Mouse (Mus musculus) lung, embryonic 15.5 days (tissue): ENCODE measurements around the gene Ankrd52. TPM values are rescaled to one million over a fixed set of nuclear protein-coding genes. Genes with fewer than 3 reads are reported as not detected.

Experiments used
- ATAC-seq: fragments of 200-750 bp; cut with Nextera tagmentation; 2 replicates; pipeline ENCODE4 v1.8.0; 2017; ENCODE audit warnings: moderate number of reproducible peaks, borderline replicate concordance; ENCODE audit not compliant: low FRiP score, low TSS enrichment; ENCODE audit errors: extremely low read depth
- H3K27ac ChIP-seq: fragments of 300-500 bp; sonication (generic); 2 replicates; pipeline ENCODE4 v1.5.1; 2015; ENCODE audit warnings: moderate library complexity, mild to moderate bottlenecking, inconsistent platforms
- H3K27me3 ChIP-seq: fragments of 300-500 bp; sonication (generic); 2 replicates; pipeline ENCODE4 v1.6.1; 2015; ENCODE audit warnings: inconsistent platforms
- H3K36me3 ChIP-seq: fragments of 300-500 bp; sonication (generic); 2 replicates; pipeline ENCODE4 v1.6.1; 2015; ENCODE audit warnings: inconsistent platforms
- H3K4me1 ChIP-seq: fragments of 300-500 bp; sonication (generic); 2 replicates; pipeline ENCODE4 v1.6.1; 2015; ENCODE audit warnings: inconsistent platforms
- H3K4me2 ChIP-seq: fragments of 300-500 bp; sonication (generic); 2 replicates; pipeline ENCODE4 v1.6.1; 2015; ENCODE audit warnings: inconsistent platforms, mild to moderate bottlenecking, moderate library complexity
- H3K4me3 ChIP-seq: fragments of 300-500 bp; sonication (generic); 2 replicates; pipeline ENCODE4 v1.5.1; 2015; ENCODE audit warnings: mild to moderate bottlenecking, inconsistent platforms
- H3K9ac ChIP-seq: fragments of 300-500 bp; sonication (generic); 2 replicates; pipeline ENCODE4 v1.6.1; 2015; ENCODE audit warnings: inconsistent platforms
- H3K9me3 ChIP-seq: fragments of 300-500 bp; sonication (generic); 2 replicates; pipeline ENCODE4 v1.6.1; 2016; ENCODE audit warnings: inconsistent platforms
- WGBS: fragments of 180-500 bp; shearing (Covaris S2); methylation state at CpG from one replicate; pipeline ENCODE4 v1.1.7; 2015; 5-methylcytosine and 5-hydroxymethylcytosine counted together
- polyA plus RNA-seq: library from polyadenylated mRNA; unstranded; fragments of >200 nt; fragmentation: Nextera tagmentation; extraction: Ambion mirVana; gene quantifications from 2 replicates; pipeline ENCODE4 v1.2.1, GENCODE M21; 2015

The Ankrd52 gene
- polyA plus RNA-seq, 1 experiment from 2014 or later: 14.9 TPM

DNA sequence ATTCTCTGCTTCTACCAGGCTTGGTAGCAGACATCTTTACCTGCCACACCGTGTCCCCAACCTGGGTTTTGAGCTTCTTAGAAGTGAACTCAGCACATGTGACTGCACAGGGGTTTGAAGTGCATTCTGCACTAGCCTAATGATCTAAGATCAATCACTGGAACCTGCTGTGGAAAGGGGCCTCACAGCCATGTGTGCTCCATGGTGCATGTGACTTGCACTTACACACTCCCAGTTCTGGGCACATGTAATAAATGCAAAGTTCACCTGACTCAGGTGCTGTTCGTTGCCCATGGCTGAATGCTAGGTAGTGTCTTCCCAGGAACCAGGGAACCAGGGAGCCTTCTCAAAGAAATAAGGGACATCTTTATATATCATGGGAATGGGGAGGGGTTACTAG, 56.5 kb downstream of the Ankrd52 start:
- 91% methylated on average over 2 of the region's 2 CpGs for WGBS
- H3K27ac ChIP-seq: no peak overlapping the region
- no peaks in the 10 kb centered on the region for H3K27me3 ChIP-seq
- H3K4me2 ChIP-seq: no peak overlapping the region
- H3K9me3 ChIP-seq: no peaks in the 10 kb centered on the region
- no peaks in the 10 kb centered on the region for H3K4me1 ChIP-seq
- H3K4me3 ChIP-seq: no peak overlapping the region
- H3K9ac ChIP-seq: no peak overlapping the region
- H3K36me3 ChIP-seq: peaks cover 81% of the 10 kb centered on the region
- no peak for ATAC-seq

DNA sequence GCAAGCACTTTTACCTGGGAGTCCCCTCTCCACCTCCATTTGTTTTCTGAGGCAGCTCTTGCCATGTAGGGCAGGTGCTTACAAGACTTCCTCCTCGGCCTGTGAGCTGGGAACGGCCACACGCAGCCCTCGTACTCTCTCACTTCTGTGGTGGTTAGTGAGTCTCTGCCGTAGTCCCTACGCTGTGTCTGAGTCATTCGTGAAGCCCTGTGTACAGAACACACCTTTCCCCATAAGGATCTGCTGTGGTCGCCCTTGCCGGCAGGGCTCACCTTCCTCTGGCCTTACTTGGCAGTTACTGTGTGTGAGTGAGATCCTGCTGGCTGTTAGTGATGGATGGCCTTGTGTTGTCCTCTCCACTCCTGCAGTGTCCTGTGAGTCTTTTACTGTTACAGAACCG, 57.8 kb downstream of the Ankrd52 start:
- 72% methylated on average over 10 of the region's 10 CpGs for WGBS
- H3K4me2 ChIP-seq: no peak overlapping the region
- peaks cover 81% of the 10 kb centered on the region for H3K36me3 ChIP-seq
- H3K4me3 ChIP-seq: no peak overlapping the region
- no peaks in the 10 kb centered on the region for H3K4me1 ChIP-seq
- no peak for ATAC-seq
- H3K27ac ChIP-seq: no peak overlapping the region
- no peaks in the 10 kb centered on the region for H3K27me3 ChIP-seq
- H3K9me3 ChIP-seq: no peaks in the 10 kb centered on the region
- H3K9ac ChIP-seq: no peak overlapping the region

DNA sequence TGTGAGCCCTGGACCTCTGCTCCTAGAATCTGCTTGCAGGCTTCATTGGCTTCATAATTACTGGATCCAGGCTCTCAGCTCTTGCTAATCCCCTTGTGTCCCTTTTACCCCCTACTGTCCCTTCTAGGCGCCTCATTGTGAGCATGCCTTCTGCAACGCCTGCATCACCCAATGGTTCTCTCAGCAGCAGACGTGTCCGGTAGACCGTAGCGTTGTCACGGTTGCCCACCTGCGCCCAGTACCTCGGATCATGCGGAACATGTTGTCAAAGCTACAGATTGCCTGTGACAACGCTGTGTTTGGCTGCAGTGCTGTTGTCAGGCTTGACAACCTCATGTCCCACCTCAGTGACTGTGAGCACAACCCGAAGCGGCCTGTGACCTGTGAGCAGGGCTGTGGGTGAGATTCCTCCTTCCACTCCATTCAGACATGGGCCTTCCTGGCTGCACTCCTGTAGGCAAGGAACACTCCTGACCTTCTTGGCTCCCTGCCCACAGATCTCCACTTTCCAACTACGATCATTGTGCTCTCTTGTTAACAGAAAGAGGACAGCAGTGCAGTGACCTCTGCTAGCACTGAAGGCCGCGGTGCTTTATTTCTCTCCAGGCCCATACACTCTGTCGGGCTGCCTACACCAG, 58.4 kb downstream of the Ankrd52 start:
- no peak overlapping the region for H3K4me3 ChIP-seq
- H3K4me2 ChIP-seq: no peak overlapping the region
- H3K27me3 ChIP-seq: no peaks in the 10 kb centered on the region
- H3K36me3 ChIP-seq: peaks cover 81% of the 10 kb centered on the region
- 82% methylated on average over 17 of the region's 17 CpGs for WGBS
- H3K27ac ChIP-seq: no peak overlapping the region
- H3K9ac ChIP-seq: no peak overlapping the region
- ATAC-seq: no peak
- H3K9me3 ChIP-seq: no peaks in the 10 kb centered on the region
- H3K4me1 ChIP-seq: no peaks in the 10 kb centered on the region

DNA sequence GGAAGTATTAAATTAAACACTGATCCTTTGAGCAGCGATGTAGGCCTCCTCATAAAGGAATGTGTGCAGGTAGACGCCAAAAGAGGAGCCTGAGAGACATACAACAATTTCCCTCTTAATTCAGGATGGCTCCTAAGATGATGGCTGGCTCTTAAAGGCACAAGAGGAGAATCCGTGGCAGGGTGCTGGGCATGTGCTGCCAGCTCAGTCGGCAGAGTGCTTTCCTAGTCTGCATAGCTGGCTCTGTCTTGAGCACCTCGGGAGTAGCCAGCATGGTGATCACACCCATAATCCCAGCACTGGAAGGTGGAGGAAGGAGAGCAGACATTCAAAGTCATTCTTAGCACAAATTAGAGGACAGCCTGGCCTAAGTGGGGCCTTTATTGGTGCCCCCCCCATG, 59.0 kb downstream of the Ankrd52 start:
- Histone ChIP-seq H3K27me3 (no peaks in the 10 kb centered on the region), H3K4me2 (no peak overlapping the region), H3K9ac (no peak overlapping the region), H3K36me3 (peaks cover 82% of the 10 kb centered on the region), H3K4me1 (no peaks in the 10 kb centered on the region), H3K9me3 (no peaks in the 10 kb centered on the region), H3K27ac (no peak overlapping the region), H3K4me3 (no peak overlapping the region)
- no peak for ATAC-seq
- WGBS: 85% methylated on average over 5 of the region's 5 CpGs

DNA sequence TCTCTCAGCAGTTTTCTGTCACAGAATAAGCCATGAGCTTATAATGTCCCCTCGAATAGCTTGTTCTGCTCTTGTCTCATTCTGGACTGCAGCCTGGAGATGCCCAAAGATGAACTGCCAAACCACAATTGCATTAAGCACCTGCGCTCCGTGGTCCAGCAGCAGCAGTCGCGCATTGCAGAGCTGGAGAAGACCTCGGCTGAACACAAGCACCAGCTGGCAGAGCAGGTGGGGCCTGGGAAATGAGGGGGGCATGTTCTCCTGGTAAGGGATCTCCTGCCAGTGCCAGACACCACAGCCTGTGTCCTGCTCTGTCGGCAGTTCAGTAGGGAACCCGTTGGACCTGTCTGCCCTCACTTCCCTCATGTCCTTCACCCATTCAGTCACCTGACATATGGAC, 59.5 kb downstream of the Ankrd52 start:
- H3K4me2 ChIP-seq: no peak overlapping the region
- 90% methylated on average over 8 of the region's 8 CpGs for WGBS
- no peak overlapping the region for H3K27ac ChIP-seq
- no peaks in the 10 kb centered on the region for H3K9me3 ChIP-seq
- no peak for ATAC-seq
- H3K36me3 ChIP-seq: peaks cover 84% of the 10 kb centered on the region
- H3K4me3 ChIP-seq: no peak overlapping the region
- H3K9ac ChIP-seq: no peak overlapping the region
- H3K27me3 ChIP-seq: no peaks in the 10 kb centered on the region
- H3K4me1 ChIP-seq: no peaks in the 10 kb centered on the region

DNA sequence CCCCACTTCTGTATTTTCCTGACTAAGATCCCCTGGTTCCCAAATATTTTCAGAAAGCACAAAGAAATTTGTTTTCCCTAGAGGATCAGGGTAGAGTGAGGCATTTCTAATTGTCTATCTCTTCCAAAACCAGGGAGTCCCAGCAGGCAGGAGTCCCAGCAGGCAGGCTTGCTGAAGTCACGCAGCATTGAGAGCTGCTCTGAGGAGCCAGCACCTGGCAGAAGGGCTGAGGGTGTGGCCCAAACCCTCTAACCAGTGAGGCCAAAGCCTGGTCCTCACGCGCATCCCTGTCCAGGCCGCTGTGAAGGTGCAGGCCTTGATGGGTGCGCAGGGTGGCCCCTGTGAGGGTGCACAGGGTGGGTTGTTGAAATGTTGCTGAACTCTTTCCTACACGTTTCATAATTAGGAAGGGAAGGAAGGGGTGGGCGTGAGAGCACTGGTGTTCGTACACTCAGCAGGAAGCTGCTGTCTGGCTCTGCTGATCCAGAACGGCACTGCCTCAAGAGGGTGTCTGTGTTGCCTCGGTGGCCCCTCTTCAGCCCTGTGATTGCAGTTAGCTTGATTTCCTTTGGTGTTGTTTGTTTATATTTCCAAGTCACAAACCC, 61.9 kb downstream of the Ankrd52 start:
- WGBS: 65% methylated on average over 10 of the region's 10 CpGs
- Histone ChIP-seq H3K4me1 (no peaks in the 10 kb centered on the region), H3K4me2 (no peak overlapping the region), H3K9ac (no peak overlapping the region), H3K27me3 (no peaks in the 10 kb centered on the region), H3K9me3 (no peaks in the 10 kb centered on the region), H3K36me3 (peaks cover 68% of the 10 kb centered on the region), H3K27ac (peak overlapping the region; percentile 30; the same call in 1 of the 2 replicates), H3K4me3 (no peak overlapping the region)
- peak; percentile 50; the same call in 1 of the 2 replicates for ATAC-seq

DNA sequence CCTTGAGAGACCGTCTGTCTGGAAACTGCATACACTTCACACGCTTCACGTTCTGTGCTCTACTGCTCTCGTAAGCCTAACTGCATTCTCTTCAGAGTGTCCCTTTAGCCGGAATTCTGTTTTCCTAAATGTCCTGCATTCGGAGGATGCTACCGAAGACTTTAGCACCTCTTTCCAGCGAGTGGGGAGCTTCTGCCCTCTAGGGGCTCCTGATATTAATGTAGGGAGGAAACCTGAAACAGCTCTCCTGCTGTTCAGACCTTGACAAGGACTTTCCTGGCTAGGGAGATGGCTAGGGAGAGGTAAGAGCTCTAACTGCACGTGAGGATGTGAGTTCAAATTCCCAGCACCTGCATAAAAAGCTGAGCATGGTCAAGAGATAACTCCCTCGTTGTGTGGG, 63.5 kb downstream of the Ankrd52 start:
- 50% methylated on average over 10 of the region's 10 CpGs for whole genome bisulfite sequencing
- Histone ChIP-seq H3K4me2 (no peak overlapping the region), H3K9ac (no peak overlapping the region), H3K4me1 (no peaks in the 10 kb centered on the region), H3K27me3 (no peaks in the 10 kb centered on the region), H3K4me3 (no peak overlapping the region), H3K36me3 (peaks cover 56% of the 10 kb centered on the region), H3K9me3 (no peaks in the 10 kb centered on the region), H3K27ac (no peak overlapping the region)
- no peak for ATAC-seq

DNA sequence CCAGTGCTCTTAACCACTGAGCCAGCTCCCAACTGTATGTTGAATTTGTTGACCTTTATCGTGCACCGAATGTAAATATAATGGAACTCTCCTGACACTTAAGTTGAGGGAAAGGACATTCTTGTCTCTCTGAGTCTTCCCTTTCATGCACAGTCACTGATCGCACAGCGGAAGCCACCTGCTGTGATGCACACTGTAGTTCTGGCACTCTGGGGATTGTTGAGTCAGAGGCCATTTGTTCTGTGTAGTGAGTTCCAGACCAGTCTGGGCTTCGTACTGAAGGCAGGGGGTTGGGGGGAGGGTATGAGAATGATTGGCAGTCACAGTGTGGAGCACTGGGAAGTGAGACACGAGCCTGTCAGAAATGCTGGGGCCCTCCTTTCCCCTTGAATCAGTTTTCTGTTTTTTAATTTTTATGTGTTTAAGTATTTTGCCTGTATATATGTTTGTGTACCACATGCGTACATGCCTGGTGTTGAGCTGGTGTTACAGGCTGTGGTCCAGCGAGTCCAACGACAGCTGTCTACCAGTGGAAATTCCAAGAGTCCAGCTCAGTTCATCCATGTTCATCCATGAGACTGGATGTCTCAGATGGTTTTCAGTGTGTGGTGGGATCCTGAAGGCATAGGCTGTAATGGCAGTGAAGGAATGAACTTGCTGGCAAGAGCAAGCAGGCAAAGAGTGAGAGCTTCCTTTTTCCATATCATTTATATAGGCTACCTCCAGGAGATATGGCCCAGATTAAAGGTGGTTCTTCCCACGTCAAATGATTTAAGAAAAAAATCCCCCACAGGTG, 64.6 kb downstream of the Ankrd52 start:
- Histone ChIP-seq H3K36me3 (peaks cover 45% of the 10 kb centered on the region), H3K4me1 (no peaks in the 10 kb centered on the region), H3K9me3 (no peaks in the 10 kb centered on the region), H3K27me3 (no peaks in the 10 kb centered on the region), H3K9ac (no peak overlapping the region), H3K27ac (no peak overlapping the region), H3K4me2 (no peak overlapping the region), H3K4me3 (no peak overlapping the region)
- 86% methylated on average over 10 of the region's 10 CpGs for WGBS
- ATAC-seq: no peak

DNA sequence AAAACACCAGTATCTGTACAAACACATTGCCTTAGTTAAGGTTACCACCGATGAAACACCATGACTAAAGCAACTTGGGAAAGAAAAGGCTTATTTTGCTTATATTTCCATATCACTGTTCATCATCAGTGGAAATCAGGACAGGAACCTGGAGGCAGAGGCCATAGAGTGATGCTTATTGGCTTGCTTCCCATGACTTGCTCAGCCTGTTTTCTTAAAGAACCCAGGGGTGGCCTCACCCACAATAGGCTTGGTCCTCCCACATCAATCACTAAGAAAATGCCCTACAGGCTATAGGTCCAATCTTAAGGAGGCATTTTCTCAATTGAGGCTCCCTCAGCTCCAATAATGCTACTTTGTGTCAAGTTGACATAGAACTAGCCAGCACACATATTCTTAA, 65.8 kb downstream of the Ankrd52 start:
- Histone ChIP-seq H3K4me2 (no peak overlapping the region), H3K4me3 (no peak overlapping the region), H3K27me3 (no peaks in the 10 kb centered on the region), H3K9ac (no peak overlapping the region), H3K36me3 (peaks cover 35% of the 10 kb centered on the region), H3K4me1 (no peaks in the 10 kb centered on the region), H3K27ac (no peak overlapping the region), H3K9me3 (no peaks in the 10 kb centered on the region)
- ATAC-seq: no peak
- WGBS: 96% methylated on average over 1 of the region's 1 CpGs

DNA sequence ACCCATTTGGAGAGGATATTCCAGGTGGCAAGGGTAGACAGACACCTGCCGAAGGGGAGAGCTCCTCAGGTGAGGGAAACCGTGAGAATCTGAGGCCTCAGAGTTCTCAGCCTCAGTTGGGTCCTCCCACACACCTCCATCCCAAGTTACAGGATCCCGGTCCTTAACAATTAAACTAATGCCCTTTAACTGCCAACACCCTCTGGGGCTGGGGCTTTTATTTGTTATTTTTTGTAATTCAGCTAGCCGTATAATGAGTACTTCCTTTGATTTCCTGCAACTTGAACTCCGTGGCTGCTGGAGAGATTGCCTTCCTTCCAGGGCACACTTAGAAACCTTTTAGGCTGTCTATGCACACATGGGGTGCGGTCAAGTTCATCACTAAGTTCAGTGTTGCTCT, 67.4 kb downstream of the Ankrd52 start:
- WGBS: 51% methylated on average over 6 of the region's 6 CpGs
- no peak overlapping the region for H3K4me3 ChIP-seq
- no peak overlapping the region for H3K9ac ChIP-seq
- no peaks in the 10 kb centered on the region for H3K27me3 ChIP-seq
- no peak overlapping the region for H3K27ac ChIP-seq
- H3K36me3 ChIP-seq: peaks cover 19% of the 10 kb centered on the region
- no peaks in the 10 kb centered on the region for H3K9me3 ChIP-seq
- ATAC-seq: no peak
- H3K4me2 ChIP-seq: no peak overlapping the region
- no peaks in the 10 kb centered on the region for H3K4me1 ChIP-seq

DNA sequence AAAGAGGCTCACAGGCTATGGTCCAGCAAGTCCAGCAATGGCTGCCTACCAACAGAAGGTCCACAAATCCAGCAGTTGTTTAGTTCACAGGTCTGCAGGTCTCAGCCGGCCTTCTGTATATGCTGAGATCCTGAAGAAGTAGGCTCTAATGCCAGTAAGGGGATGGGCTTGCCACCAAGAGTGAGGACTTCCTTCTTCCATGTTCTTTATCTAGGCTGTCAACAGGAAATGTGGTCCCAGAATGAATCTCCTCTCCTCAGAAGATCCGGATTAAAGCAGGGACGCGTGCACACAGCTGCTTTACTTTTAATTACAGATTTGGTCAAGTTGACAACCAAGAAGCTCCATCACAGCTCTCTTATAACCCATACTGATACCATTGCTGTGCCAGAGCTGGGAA, 68.5 kb downstream of the Ankrd52 start:
- no peak for ATAC-seq
- Histone ChIP-seq H3K4me1 (no peaks in the 10 kb centered on the region), H3K4me3 (no peak overlapping the region), H3K9ac (no peak overlapping the region), H3K27ac (no peak overlapping the region), H3K9me3 (no peaks in the 10 kb centered on the region), H3K27me3 (no peaks in the 10 kb centered on the region), H3K36me3 (peaks cover 8% of the 10 kb centered on the region), H3K4me2 (no peak overlapping the region)
- WGBS: 67% methylated on average over 4 of the region's 4 CpGs

DNA sequence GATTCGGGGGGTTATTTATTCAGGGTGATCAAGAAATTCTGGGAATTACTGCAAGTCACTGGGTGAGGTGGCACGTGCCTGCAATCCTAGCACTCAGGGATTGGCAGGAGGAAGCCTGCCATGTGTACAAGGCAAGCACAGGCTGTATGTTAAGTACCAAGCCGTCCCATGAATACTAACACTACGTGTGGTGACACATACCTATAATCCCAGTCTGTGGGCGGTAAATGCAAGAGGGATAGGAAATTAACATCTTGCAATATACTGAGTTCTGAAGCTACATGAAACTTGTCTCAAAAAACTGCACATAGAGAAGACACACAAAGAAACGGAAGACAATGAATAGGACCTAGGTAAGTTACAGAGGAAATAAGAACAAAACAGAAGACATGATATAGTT, 74.1 kb downstream of the Ankrd52 start:
- H3K4me2 ChIP-seq: no peak overlapping the region
- H3K36me3 ChIP-seq: no peaks in the 10 kb centered on the region
- ATAC-seq: no peak
- no peaks in the 10 kb centered on the region for H3K27me3 ChIP-seq
- H3K9ac ChIP-seq: no peak overlapping the region
- no peak overlapping the region for H3K4me3 ChIP-seq
- H3K27ac ChIP-seq: no peak overlapping the region
- H3K9me3 ChIP-seq: no peaks in the 10 kb centered on the region
- 72% methylated on average over 6 of the region's 6 CpGs for WGBS
- no peaks in the 10 kb centered on the region for H3K4me1 ChIP-seq
